Mouse (Mus musculus) midbrain, embryonic 14.5 days (tissue): ENCODE measurements around the gene Hibadh. TPM values are rescaled to one million over a fixed set of nuclear protein-coding genes. Genes with fewer than 3 reads are reported as not detected.

ENCODE experiments used
- ATAC-seq: fragments of 200-750 bp; cut with Nextera tagmentation; 2 replicates; pipeline ENCODE4 v1.8.0; 2017; ENCODE audit warnings: moderate number of reproducible peaks, moderate library complexity; ENCODE audit not compliant: low FRiP score, low TSS enrichment
- DNase-seq: peaks from one replicate; pipeline ENCODE4 v3.0.0-alpha.2; 2015
- H3K27ac ChIP-seq: fragments of 300-500 bp; sonication (generic); replicated peaks from 2 replicates; pipeline ENCODE4 v1.5.1; 2014; ENCODE audit warnings: mild to moderate bottlenecking, low read depth, low read length, moderate library complexity
- H3K27me3 ChIP-seq: fragments of 300-500 bp; sonication (generic); 2 replicates; pipeline ENCODE4 v1.6.1; 2014; ENCODE audit warnings: low read length, control low read depth, mixed read lengths; ENCODE audit not compliant: control insufficient read depth, insufficient read depth
- H3K36me3 ChIP-seq: fragments of 300-500 bp; sonication (generic); 2 replicates; pipeline ENCODE4 v1.6.1; 2014; ENCODE audit warnings: low read length, control low read depth; ENCODE audit not compliant: control insufficient read depth, insufficient read depth
- H3K4me1 ChIP-seq: fragments of 300-500 bp; sonication (generic); 2 replicates; pipeline ENCODE4 v1.6.1; 2014; ENCODE audit warnings: mild to moderate bottlenecking, antibody characterized with exemption, low read length, control low read depth; ENCODE audit not compliant: control insufficient read depth, insufficient read depth
- H3K4me2 ChIP-seq: fragments of 300-500 bp; sonication (generic); 2 replicates; pipeline ENCODE4 v1.6.1; 2014; ENCODE audit warnings: mild to moderate bottlenecking, low read length, moderate library complexity
- H3K4me3 ChIP-seq: fragments of 300-500 bp; sonication (generic); replicated peaks from 2 replicates; pipeline ENCODE4 v1.5.1; 2014; ENCODE audit warnings: low read depth, low read length
- H3K9ac ChIP-seq: fragments of 300-500 bp; sonication (generic); replicated peaks from 2 replicates; pipeline ENCODE4 v1.6.1; 2014; ENCODE audit warnings: mild to moderate bottlenecking, low read length, moderate library complexity
- H3K9me3 ChIP-seq: fragments of 300-500 bp; sonication (generic); 2 replicates; pipeline ENCODE4 v1.6.1; 2016; ENCODE audit warnings: low read length, control low read depth, mixed read lengths; ENCODE audit not compliant: control insufficient read depth
- WGBS: fragments of 180-500 bp; shearing (Covaris S2); extraction: QIAGEN DNeasy Blood & Tissue Kit; methylation state at CpG from one replicate; pipeline ENCODE4 v1.1.7; 2014; 5-methylcytosine and 5-hydroxymethylcytosine counted together
- polyA plus RNA-seq: library from polyadenylated mRNA; unstranded; fragments of >200 nt; fragmentation: Nextera tagmentation; extraction: Ambion mirVana; gene quantifications from 2 replicates; pipeline ENCODE4 v1.2.1, GENCODE M21; 2014

Gene Hibadh
- polyA plus RNA-seq, 1 experiment from 2014 or later, result 40.8 TPM

DNA sequence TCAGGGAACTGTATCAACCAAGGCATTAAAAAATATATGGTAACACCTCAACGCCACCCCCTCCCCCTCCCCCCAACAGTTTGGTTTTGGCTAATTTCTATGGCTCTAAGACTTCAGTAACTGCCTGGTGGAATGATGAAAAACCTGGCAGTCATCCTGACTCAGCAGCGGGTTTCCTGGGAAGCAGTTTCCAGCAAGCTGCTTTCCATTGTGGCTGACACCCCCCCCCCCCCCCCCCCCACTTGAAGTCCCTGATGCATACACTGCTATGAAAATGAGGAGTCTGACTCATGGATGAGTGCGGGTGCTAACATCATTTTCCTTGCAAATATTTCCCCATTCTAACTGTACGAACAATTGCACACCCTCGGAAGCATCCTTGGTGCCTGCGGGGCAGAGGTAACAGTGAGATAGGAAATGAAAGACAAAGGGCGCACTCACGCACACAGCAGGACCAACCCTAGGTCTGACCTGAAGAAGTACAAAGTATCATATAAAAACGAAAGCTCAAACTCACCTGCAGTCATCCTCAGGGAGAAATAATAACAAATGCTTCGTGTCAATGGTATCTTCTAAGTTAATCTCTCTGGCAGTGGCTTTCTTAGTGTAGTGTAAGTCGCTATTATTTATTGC is 105.0 kb downstream of the Hibadh start:
- H3K4me1 ChIP-seq, result no peaks in the 10 kb centered on the region
- H3K27ac ChIP-seq, result no peak overlapping the region
- no peaks in the 10 kb centered on the region for H3K27me3 ChIP-seq
- WGBS, result 85% methylated on average over 11 of the region's 11 CpGs
- H3K9me3 ChIP-seq, result peaks cover 9% of the 10 kb centered on the region
- DNase-seq (no peak), ATAC-seq (no peak)
- H3K4me3 ChIP-seq, result no peak overlapping the region
- H3K9ac ChIP-seq, result no peak overlapping the region
- no peak overlapping the region for H3K4me2 ChIP-seq
- H3K36me3 ChIP-seq, result no peaks in the 10 kb centered on the region

DNA sequence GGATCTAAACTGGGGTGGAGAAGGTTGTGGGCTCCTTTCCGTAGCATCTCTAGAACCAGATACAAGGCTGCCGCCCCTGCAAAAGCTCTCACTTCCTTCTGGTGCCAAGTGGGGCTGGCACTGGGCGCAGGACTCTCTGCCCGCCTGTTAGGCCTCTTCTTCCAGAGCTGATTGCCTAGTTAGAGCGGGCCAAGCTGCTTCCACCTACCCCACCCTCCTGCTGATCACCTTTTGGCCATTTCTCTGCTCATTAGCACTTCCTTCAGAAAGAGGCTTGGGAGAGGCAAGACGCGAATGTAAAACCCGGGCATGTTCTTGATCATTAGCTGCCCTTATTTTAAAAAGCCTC is 108.1 kb downstream of the Hibadh start:
- H3K36me3 ChIP-seq, result no peaks in the 10 kb centered on the region
- no peak overlapping the region for H3K9ac ChIP-seq
- H3K27ac ChIP-seq, result no peak overlapping the region
- no peaks in the 10 kb centered on the region for H3K27me3 ChIP-seq
- H3K4me1 ChIP-seq, result no peaks in the 10 kb centered on the region
- H3K9me3 ChIP-seq, result peaks cover 5% of the 10 kb centered on the region
- WGBS, result 87% methylated on average over 8 of the region's 8 CpGs
- no peak overlapping the region for H3K4me2 ChIP-seq
- no peak for DNase-seq
- ATAC-seq, result no peak
- no peak overlapping the region for H3K4me3 ChIP-seq

DNA sequence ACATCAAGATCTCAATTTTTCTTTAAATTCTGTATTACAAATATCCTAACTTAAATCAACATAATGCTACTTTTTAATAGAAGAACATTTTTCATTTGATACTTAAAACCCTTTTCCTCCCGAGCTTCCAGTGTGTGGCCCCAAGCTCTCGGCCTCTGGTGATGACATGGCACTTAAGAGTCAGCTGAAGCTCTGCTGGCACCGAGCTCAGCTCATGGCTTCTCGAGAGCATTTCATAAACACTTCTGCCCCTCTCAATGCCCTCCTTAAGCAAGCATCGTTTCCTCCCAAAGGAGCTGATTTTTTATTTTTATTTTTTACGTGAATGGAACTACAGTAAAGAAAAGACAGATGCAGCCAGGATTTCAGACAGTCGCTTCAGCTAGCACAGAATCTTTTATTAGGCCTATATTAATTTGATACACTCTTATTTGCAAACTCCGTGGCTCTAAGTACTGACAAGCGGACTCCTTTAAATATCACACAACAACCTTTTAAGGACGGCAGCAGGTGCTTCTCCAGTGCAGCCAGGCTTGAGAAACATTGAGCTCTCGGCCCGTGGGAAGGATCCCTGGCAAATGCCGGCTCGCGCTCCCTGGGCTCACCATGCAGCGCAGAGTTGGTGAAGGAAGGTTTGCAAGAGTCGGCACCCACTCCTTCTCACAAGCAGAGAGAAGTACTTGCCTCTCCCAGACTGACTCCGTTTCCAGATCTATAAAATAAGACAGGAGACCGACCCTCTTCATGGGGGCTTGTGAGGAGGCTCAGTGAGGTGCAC is 108.6 kb downstream of the Hibadh start:
- no peak overlapping the region for H3K4me2 ChIP-seq
- H3K36me3 ChIP-seq, result no peaks in the 10 kb centered on the region
- no peaks in the 10 kb centered on the region for H3K27me3 ChIP-seq
- H3K9ac ChIP-seq, result no peak overlapping the region
- DNase-seq (no peak), ATAC-seq (no peak)
- 90% methylated on average over 19 of the region's 19 CpGs for WGBS
- no peak overlapping the region for H3K27ac ChIP-seq
- H3K4me1 ChIP-seq, result no peaks in the 10 kb centered on the region
- H3K4me3 ChIP-seq, result no peak overlapping the region
- H3K9me3 ChIP-seq, result no peaks in the 10 kb centered on the region

DNA sequence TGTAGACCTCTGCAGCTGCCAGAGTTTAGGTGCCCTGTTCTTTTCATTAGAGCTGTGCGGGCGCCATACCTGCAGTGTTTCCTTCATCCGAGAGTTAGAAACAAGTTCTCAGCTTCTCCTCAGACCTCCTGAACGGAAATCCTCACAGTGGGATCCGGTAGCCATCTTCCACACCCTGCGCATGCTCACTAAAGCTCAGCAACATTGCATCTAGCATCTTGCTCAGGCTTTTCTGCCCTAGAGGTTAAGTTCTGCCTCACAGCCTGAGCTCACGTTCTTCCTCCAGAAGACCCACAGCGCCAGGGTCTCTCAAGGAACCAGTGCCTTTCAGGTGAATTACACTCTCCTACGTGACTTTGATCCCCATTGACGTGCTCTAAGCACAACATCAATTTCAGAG is 109.3 kb downstream of the Hibadh start:
- Histone ChIP-seq H3K9me3 (no peaks in the 10 kb centered on the region), H3K27me3 (no peaks in the 10 kb centered on the region), H3K27ac (no peak overlapping the region), H3K4me3 (no peak overlapping the region), H3K4me1 (no peaks in the 10 kb centered on the region), H3K4me2 (no peak overlapping the region), H3K36me3 (no peaks in the 10 kb centered on the region), H3K9ac (no peak overlapping the region)
- DNase-seq (no peak), ATAC-seq (no peak)
- WGBS, result 88% methylated on average over 10 of the region's 10 CpGs

DNA sequence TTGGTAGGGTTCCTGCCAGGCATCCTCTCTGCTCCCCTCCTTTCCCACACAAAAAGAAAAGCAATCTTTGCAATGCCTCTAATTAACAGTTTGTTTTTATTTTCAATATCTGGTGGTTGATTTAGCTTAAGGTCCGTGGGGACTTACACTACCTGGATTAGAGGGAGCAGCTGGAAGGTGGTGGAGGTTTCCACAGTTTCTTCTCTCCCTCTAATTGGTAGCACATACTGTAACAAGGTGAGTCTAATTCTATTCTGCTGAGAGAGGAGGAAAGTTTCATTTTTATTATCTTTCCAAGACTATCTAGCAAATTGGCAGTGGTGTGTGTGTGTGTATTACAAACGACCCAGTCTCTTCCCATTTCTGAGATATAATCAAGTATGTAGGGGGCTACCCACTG is 116.0 kb downstream of the Hibadh start:
- H3K4me1 ChIP-seq, result no peaks in the 10 kb centered on the region
- no peak overlapping the region for H3K9ac ChIP-seq
- H3K27me3 ChIP-seq, result no peaks in the 10 kb centered on the region
- no peak overlapping the region for H3K4me2 ChIP-seq
- H3K27ac ChIP-seq, result no peak overlapping the region
- H3K4me3 ChIP-seq, result no peak overlapping the region
- H3K36me3 ChIP-seq, result no peaks in the 10 kb centered on the region
- ATAC-seq (no peak), DNase-seq (no peak)
- WGBS, result 48% methylated on average over 2 of the region's 2 CpGs
- H3K9me3 ChIP-seq, result no peaks in the 10 kb centered on the region

DNA sequence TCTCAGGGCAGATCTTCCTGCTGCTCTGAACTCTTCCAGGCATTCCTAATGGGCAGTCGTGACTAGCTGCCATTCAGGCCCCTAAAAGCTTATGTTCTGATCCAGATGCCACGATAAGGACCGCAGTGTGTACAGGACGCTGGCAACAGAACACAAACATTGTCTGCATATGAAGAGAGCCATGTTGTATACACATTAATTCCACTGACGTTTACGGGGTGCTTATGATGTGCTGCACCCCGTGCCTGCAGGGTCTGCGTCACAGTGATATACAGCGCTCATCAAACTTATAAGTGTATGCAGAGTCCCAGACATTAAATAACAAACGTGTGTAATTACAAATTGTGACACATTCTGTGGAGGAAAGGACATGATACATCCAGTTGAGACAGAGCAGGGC is 121.5 kb downstream of the Hibadh start:
- WGBS, result 90% methylated on average over 10 of the region's 10 CpGs
- H3K36me3 ChIP-seq, result no peaks in the 10 kb centered on the region
- no peak overlapping the region for H3K27ac ChIP-seq
- H3K9ac ChIP-seq, result no peak overlapping the region
- no peaks in the 10 kb centered on the region for H3K9me3 ChIP-seq
- H3K27me3 ChIP-seq, result no peaks in the 10 kb centered on the region
- no peaks in the 10 kb centered on the region for H3K4me1 ChIP-seq
- DNase-seq (no peak), ATAC-seq (no peak)
- H3K4me2 ChIP-seq, result no peak overlapping the region
- H3K4me3 ChIP-seq, result no peak overlapping the region

DNA sequence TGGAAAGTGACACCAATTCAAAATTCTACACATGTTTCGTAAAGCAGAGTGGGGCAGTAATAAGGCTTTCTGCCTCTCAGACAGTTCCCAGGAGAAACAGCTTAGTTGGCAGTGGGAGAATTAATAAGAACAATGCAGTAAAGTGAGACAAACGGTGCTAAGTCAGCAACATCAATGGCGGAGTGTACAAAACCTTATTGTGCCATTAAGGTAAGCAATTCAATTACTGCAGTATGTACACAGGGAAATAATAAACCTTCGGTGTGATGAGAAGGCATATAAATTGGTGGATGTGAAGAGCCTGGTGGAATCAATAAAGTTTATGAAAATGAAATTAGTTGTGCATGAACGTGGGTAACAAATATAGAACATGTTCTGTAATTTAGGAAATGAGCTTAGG is 122.9 kb downstream of the Hibadh start:
- Histone ChIP-seq H3K27me3 (no peaks in the 10 kb centered on the region), H3K4me3 (no peak overlapping the region), H3K4me2 (no peak overlapping the region), H3K4me1 (no peaks in the 10 kb centered on the region), H3K27ac (no peak overlapping the region), H3K36me3 (no peaks in the 10 kb centered on the region), H3K9ac (no peak overlapping the region), H3K9me3 (no peaks in the 10 kb centered on the region)
- WGBS, result 69% methylated on average over 5 of the region's 5 CpGs
- ATAC-seq, result no peak
- no peak for DNase-seq

DNA sequence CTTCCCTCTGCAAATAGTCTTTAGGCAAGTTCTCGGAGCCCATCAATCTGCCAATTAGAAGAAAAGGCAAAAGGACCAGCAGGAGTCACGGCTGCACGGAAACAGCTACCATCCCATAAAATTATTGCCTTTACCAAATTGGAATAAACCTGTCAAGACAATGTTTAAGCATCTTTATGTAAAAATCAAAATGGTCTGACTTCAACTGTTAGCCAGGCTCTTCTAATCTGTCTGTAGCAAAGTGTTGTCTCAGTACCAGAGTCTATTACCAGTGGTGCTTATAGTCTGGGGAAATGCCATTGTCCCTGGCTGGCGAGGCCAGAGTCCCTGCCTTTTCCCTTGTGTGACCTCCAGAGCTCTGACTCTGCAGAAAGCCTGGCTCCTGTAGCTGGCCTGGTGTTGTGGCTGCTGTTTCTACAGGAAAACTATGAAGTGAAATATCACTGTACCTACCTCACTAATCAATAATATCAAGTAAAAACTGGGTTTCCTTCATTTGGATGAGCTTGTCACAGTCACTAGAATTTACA is 126.2 kb downstream of the Hibadh start:
- no peaks in the 10 kb centered on the region for H3K4me1 ChIP-seq
- no peak overlapping the region for H3K4me2 ChIP-seq
- no peak overlapping the region for H3K4me3 ChIP-seq
- H3K9ac ChIP-seq, result no peak overlapping the region
- no peaks in the 10 kb centered on the region for H3K36me3 ChIP-seq
- H3K9me3 ChIP-seq, result no peaks in the 10 kb centered on the region
- no peak for ATAC-seq
- H3K27ac ChIP-seq, result no peak overlapping the region
- DNase-seq, result no peak
- no peaks in the 10 kb centered on the region for H3K27me3 ChIP-seq
- 16% methylated on average over 4 of the region's 4 CpGs for WGBS

DNA sequence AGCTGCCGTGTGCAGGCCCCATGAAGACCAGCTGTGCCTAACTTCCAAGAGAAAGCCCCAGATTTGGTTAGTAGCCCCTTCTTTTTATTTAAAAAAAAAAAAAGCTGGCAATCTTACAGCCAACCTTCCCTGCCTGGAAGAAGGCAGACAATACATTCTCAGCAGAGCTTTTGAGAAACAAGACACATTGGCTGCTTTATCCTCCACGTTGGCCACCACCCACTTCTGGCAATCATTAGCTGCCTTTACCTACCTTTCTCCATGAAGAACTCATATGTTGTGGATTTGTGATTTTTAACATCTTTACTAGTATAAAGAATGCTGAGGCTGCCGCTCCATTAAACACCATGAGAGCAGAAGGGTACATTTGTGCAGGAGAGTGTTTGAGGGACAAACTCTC is 131.4 kb downstream of the Hibadh start:
- Histone ChIP-seq H3K4me2 (no peak overlapping the region), H3K27ac (no peak overlapping the region), H3K4me1 (no peaks in the 10 kb centered on the region), H3K9me3 (no peaks in the 10 kb centered on the region), H3K36me3 (no peaks in the 10 kb centered on the region), H3K27me3 (no peaks in the 10 kb centered on the region), H3K4me3 (no peak overlapping the region), H3K9ac (no peak overlapping the region)
- WGBS, result 90% methylated on average over 3 of the region's 3 CpGs
- no peak for ATAC-seq
- DNase-seq, result no peak
